In genomic region chr6:34353658-34354353, GRCm38 (mm10) we compare ENCODE assay signal across 8 mouse cellular contexts. TPM values are rescaled to one million over a fixed set of nuclear protein-coding genes. Genes with fewer than 3 reads are reported as not detected.
DNase-seq lines count a peak whose midpoint lies in the region; ATAC-seq lines count a peak whose summit lies in the region.

TSS of gene Akr1b8 (plus strand) at chr6:34354119.

- peak; percentile 52; the same call in 1 of the 2 replicates for ATAC-seq in lung, embryonic 15.5 days (ENCODE audit: borderline replicate concordance, extremely low read depth, low FRiP score, low TSS enrichment)
- no peak for ATAC-seq in heart, embryonic 11.5 days (replicated peaks; ENCODE audit: insufficient number of reproducible peaks, low FRiP score, low TSS enrichment)
- peak; percentile 21; the same call in 1 of the 2 replicates for ATAC-seq in limb, embryonic 15.5 days (ENCODE audit: insufficient number of reproducible peaks, low FRiP score, low TSS enrichment, low read depth)

- no peaks in the 10 kb centered on the region for H3K36me3 ChIP-seq in lung, embryonic 15.5 days
- H3K36me3 ChIP-seq in heart, embryonic 11.5 days (ENCODE audit: control insufficient read depth, insufficient read depth, low read length) = no peaks in the 10 kb centered on the region
- no peaks in the 10 kb centered on the region for H3K36me3 ChIP-seq in limb, embryonic 15.5 days

- no peaks in the 10 kb centered on the region for H3K9me3 ChIP-seq in lung, embryonic 15.5 days
- H3K9me3 ChIP-seq in heart, embryonic 11.5 days (replicated peaks; ENCODE audit: control insufficient read depth, low read length) = no peaks in the 10 kb centered on the region
- no peaks in the 10 kb centered on the region for H3K9me3 ChIP-seq in limb, embryonic 15.5 days

- H3K27ac ChIP-seq in lung, embryonic 15.5 days = peak within 1 kb of the TSS; percentile 63
- H3K27ac ChIP-seq in heart, embryonic 11.5 days (ENCODE audit: low read depth, low read length) = peak within 1 kb of the TSS; percentile 46
- peak within 1 kb of the TSS; percentile 81 for H3K27ac ChIP-seq in limb, embryonic 15.5 days

- peaks cover 21% of the 10 kb centered on the region for H3K4me1 ChIP-seq in lung, embryonic 15.5 days
- H3K4me1 ChIP-seq in heart, embryonic 11.5 days (ENCODE audit: control insufficient read depth, insufficient read depth, low read length) = peaks cover 25% of the 10 kb centered on the region
- peaks cover 14% of the 10 kb centered on the region; the same call in 1 of the 2 replicates for H3K4me1 ChIP-seq in limb, embryonic 15.5 days

- WGBS in lung, embryonic 15.5 days = 12% methylated on average over 16 of the region's 16 CpGs
- WGBS in heart, embryonic 11.5 days (ENCODE audit: insufficient replicate concordance) = 10% methylated on average over 16 of the region's 16 CpGs
- 11% methylated on average over 16 of the region's 16 CpGs for WGBS in limb, embryonic 15.5 days

- peak within 1 kb of the TSS; percentile 54 for H3K4me2 ChIP-seq in lung, embryonic 15.5 days
- peak within 1 kb of the TSS; percentile 65 for H3K4me2 ChIP-seq in heart, embryonic 11.5 days
- peak within 1 kb of the TSS; percentile 45 for H3K4me2 ChIP-seq in limb, embryonic 15.5 days

- no peak within 1 kb of the TSS for H3K9ac ChIP-seq in lung, embryonic 15.5 days
- H3K9ac ChIP-seq in heart, embryonic 11.5 days (ENCODE audit: low read depth, low read length) = peak within 1 kb of the TSS; percentile 54; the same call in 1 of the 2 replicates
- no peak within 1 kb of the TSS for H3K9ac ChIP-seq in limb, embryonic 15.5 days

- DNase-seq in lung, postnatal 14 days = no peak
- DNase-seq in cerebellum, adult 8-10 months = peak; percentile 63
- DNase-seq in retina, postnatal 1 day = peak; percentile 65
- DNase-seq in layer of hippocampus, adult 11-12 months (ENCODE audit: low spot score) = no peak
- DNase-seq in left cerebral cortex, adult 9 months (ENCODE audit: low spot score in 2 of 2) = no peak

- H3K27me3 ChIP-seq in lung, embryonic 15.5 days = no peaks in the 10 kb centered on the region
- no peaks in the 10 kb centered on the region for H3K27me3 ChIP-seq in heart, embryonic 11.5 days (ENCODE audit: control insufficient read depth, insufficient read depth, low read length)
- no peaks in the 10 kb centered on the region for H3K27me3 ChIP-seq in limb, embryonic 15.5 days

- H3K4me3 ChIP-seq in lung, embryonic 15.5 days = peak within 1 kb of the TSS; percentile 25
- H3K4me3 ChIP-seq in heart, embryonic 11.5 days (ENCODE audit: low read depth, low read length) = peak within 1 kb of the TSS; percentile 35
- peak within 1 kb of the TSS; percentile 22 for H3K4me3 ChIP-seq in limb, embryonic 15.5 days

RNA-seq across cellular contexts. Expression of gene Akr1b8, which starts in this region (rescaled TPM):
- polyA plus RNA-seq in lung, embryonic 15.5 days (2015; fragmentation: Nextera tagmentation; extraction: Ambion mirVana) = 8.6 and 9.8 TPM in 2 replicates
- polyA plus RNA-seq in heart, embryonic 11.5 days (2014; fragmentation: Nextera tagmentation; extraction: Ambion mirVana) = 19.6 and 22.2 TPM in 2 replicates
- 5.7 and 6.7 TPM in 2 replicates for polyA plus RNA-seq in limb, embryonic 15.5 days (2015; fragmentation: Nextera tagmentation; extraction: Ambion mirVana)

Comparison
In these comparisons a context has a peak if more than half of its experiments do, and no peak if none do; other contexts are left out.
1. DNase-seq: peak in cerebellum, adult 8-10 months (single experiment) and retina, postnatal 1 day (single experiment); none in lung, postnatal 14 days (single experiment), layer of hippocampus, adult 11-12 months (single experiment) and left cerebral cortex, adult 9 months (0 of 2).
2. Peak in every context shown above with its lines, with median percentiles within 50 percentile points of each other: H3K27ac ChIP-seq, H3K4me2 ChIP-seq and H3K4me3 ChIP-seq.